Mouse (Mus musculus) forebrain, embryonic 14.5 days (tissue): Measurements from ENCODE around the gene Rnase12. TPM values are rescaled to one million over a fixed set of nuclear protein-coding genes. Genes with fewer than 3 reads are reported as not detected.

Source experiments
- ATAC-seq: fragments of 200-750 bp; cut with Nextera tagmentation; 2 replicates; pipeline ENCODE4 v1.8.0; 2017; ENCODE audit warnings: mild to moderate bottlenecking, moderate library complexity
- DNase-seq: peaks from one replicate; pipeline ENCODE4 v3.0.0-alpha.2; 2015; ENCODE audit warnings: low spot score
- H3K27ac ChIP-seq: fragments of 300-500 bp; sonication (generic); 2 replicates; pipeline ENCODE4 v1.5.1; 2014; ENCODE audit warnings: low read depth, mild to moderate bottlenecking, control low read depth, low read length, moderate library complexity
- H3K27me3 ChIP-seq: fragments of 300-500 bp; sonication (generic); replicated peaks from 2 replicates; pipeline ENCODE4 v1.6.1; 2014; ENCODE audit warnings: low read length, control low read depth, mixed read lengths; ENCODE audit not compliant: control insufficient read depth, insufficient read depth
- H3K36me3 ChIP-seq: fragments of 300-500 bp; sonication (generic); 2 replicates; pipeline ENCODE4 v1.6.1; 2014; ENCODE audit warnings: low read length, control low read depth; ENCODE audit not compliant: control insufficient read depth, insufficient read depth
- H3K4me1 ChIP-seq: fragments of 300-500 bp; sonication (generic); 2 replicates; pipeline ENCODE4 v1.6.1; 2014; ENCODE audit warnings: antibody characterized with exemption, low read length, control low read depth; ENCODE audit not compliant: control insufficient read depth, insufficient read depth
- H3K4me2 ChIP-seq: fragments of 300-500 bp; sonication (generic); 2 replicates; pipeline ENCODE4 v1.6.1; 2014; ENCODE audit warnings: mild to moderate bottlenecking, control low read depth, low read length
- H3K4me3 ChIP-seq: fragments of 300-500 bp; sonication (generic); 2 replicates; pipeline ENCODE4 v1.5.1; 2014; ENCODE audit warnings: low read depth, low read length, control low read depth
- H3K9ac ChIP-seq: fragments of 300-500 bp; sonication (generic); 2 replicates; pipeline ENCODE4 v1.6.1; 2014; ENCODE audit warnings: mild to moderate bottlenecking, low read length, control low read depth, moderate library complexity
- H3K9me3 ChIP-seq: fragments of 300-500 bp; sonication (generic); replicated peaks from 2 replicates; pipeline ENCODE4 v1.6.1; 2016; ENCODE audit warnings: low read length, control low read depth, mixed read lengths; ENCODE audit not compliant: control insufficient read depth
- WGBS: fragments of 180-500 bp; shearing (Covaris S2); extraction: QIAGEN DNeasy Blood & Tissue Kit; methylation state at CpG from one replicate; pipeline ENCODE4 v1.1.7; 2014; 5-methylcytosine and 5-hydroxymethylcytosine counted together
- polyA plus RNA-seq: library from polyadenylated mRNA; unstranded; fragments of >200 nt; fragmentation: Nextera tagmentation; extraction: Ambion mirVana; gene quantifications from 2 replicates; pipeline ENCODE4 v1.2.1, GENCODE M21; 2014

Rnase12 gene
- polyA plus RNA-seq, 1 experiment from 2014 or later, result not detected

- no peaks in the 10 kb centered on the region for H3K27me3 ChIP-seq
- WGBS, result 66% methylated on average over 5 of the region's 5 CpGs
- DNase-seq, result peak; percentile 23
- no peak overlapping the region for H3K4me3 ChIP-seq
- no peaks in the 10 kb centered on the region for H3K36me3 ChIP-seq
- ATAC-seq, result no peak
- H3K4me1 ChIP-seq, result no peaks in the 10 kb centered on the region
- no peak overlapping the region for H3K27ac ChIP-seq
- no peak overlapping the region for H3K9ac ChIP-seq
- H3K9me3 ChIP-seq, result no peaks in the 10 kb centered on the region
- no peak overlapping the region for H3K4me2 ChIP-seq
Measured at GRCm38 (mm10) chr14:51094096-51094875, 36.8 kb upstream of the Rnase12 start.

GRCm38 (mm10) chr14:51093496-51093895 is 36.0 kb upstream of the Rnase12 start:
- WGBS, result 33% methylated on average over 3 of the region's 3 CpGs

GRCm38 (mm10) chr14:51092073-51092620 is 34.7 kb upstream of the Rnase12 start:
- ATAC-seq, result no peak

More at GRCm38 (mm10) chr14:51093496-51093895, 36.0 kb upstream of the Rnase12 start:
- no peak overlapping the region for H3K4me2 ChIP-seq
- no peak overlapping the region for H3K4me3 ChIP-seq
- H3K36me3 ChIP-seq, result no peaks in the 10 kb centered on the region
- DNase-seq, result no peak
- no peak overlapping the region for H3K27ac ChIP-seq
- H3K27me3 ChIP-seq, result no peaks in the 10 kb centered on the region
- H3K9me3 ChIP-seq, result no peaks in the 10 kb centered on the region
- H3K9ac ChIP-seq, result no peak overlapping the region
- ATAC-seq, result no peak
- H3K4me1 ChIP-seq, result no peaks in the 10 kb centered on the region

GRCm38 (mm10) chr14:51090921-51091900 is 33.8 kb upstream of the Rnase12 start, which contains the start of the genes Rnase4 and Ang:
Gene Rnase4, plus strand, starts transcription at chr14:51091077.
Gene Ang, plus strand, starts transcription at chr14:51091150.
- Histone ChIP-seq H3K27me3 (no peaks in the 10 kb centered on the region), H3K4me3 (peak within 1 kb of the TSS; percentile 57), H3K36me3 (no peaks in the 10 kb centered on the region), H3K27ac (peak within 1 kb of the TSS; percentile 66), H3K9me3 (no peaks in the 10 kb centered on the region), H3K4me2 (peak within 1 kb of the TSS; percentile 63), H3K9ac (peak within 1 kb of the TSS; percentile 56), H3K4me1 (no peaks in the 10 kb centered on the region)
- 6% methylated on average over 33 of the region's 33 CpGs for WGBS
- DNase-seq (peak; percentile 51), ATAC-seq (0 out of 2 replicates have a peak, but pooled peaks have one; percentile 11)

More at GRCm38 (mm10) chr14:51092073-51092620, 34.7 kb upstream of the Rnase12 start:
- WGBS, result 45% methylated on average over 8 of the region's 8 CpGs
- Histone ChIP-seq H3K9ac (no peak overlapping the region), H3K27ac (no peak overlapping the region), H3K4me2 (peak overlapping the region; percentile 63), H3K4me3 (peak overlapping the region; percentile 57; the same call in 1 of the 2 replicates), H3K27me3 (no peaks in the 10 kb centered on the region), H3K9me3 (no peaks in the 10 kb centered on the region), H3K36me3 (no peaks in the 10 kb centered on the region), H3K4me1 (no peaks in the 10 kb centered on the region)
- DNase-seq, result no peak

GRCm38 (mm10) chr14:51090077-51090781 is 32.8 kb upstream of the Rnase12 start:
- WGBS, result 0% methylated on average over 27 of the region's 27 CpGs
- DNase-seq, result peak; percentile 86
- no peaks in the 10 kb centered on the region for H3K36me3 ChIP-seq
- peak overlapping the region; percentile 57 for H3K4me3 ChIP-seq
- H3K27me3 ChIP-seq, result no peaks in the 10 kb centered on the region
- H3K4me2 ChIP-seq, result peak overlapping the region; percentile 63
- H3K4me1 ChIP-seq, result no peaks in the 10 kb centered on the region
- no peaks in the 10 kb centered on the region for H3K9me3 ChIP-seq
- peak; percentile 54 for ATAC-seq
- peak overlapping the region; percentile 56 for H3K9ac ChIP-seq
- H3K27ac ChIP-seq, result peak overlapping the region; percentile 66

- no peaks in the 10 kb centered on the region for H3K9me3 ChIP-seq
- peak overlapping the region; percentile 57 for H3K4me3 ChIP-seq
- WGBS, result 0% methylated on average over 15 of the region's 15 CpGs
- no peaks in the 10 kb centered on the region for H3K36me3 ChIP-seq
- H3K9ac ChIP-seq, result peak overlapping the region; percentile 56
- ATAC-seq, result no peak
- no peaks in the 10 kb centered on the region for H3K27me3 ChIP-seq
- H3K4me2 ChIP-seq, result peak overlapping the region; percentile 63
- no peak for DNase-seq
- H3K27ac ChIP-seq, result peak overlapping the region; percentile 66; the same call in 1 of the 2 replicates
- no peaks in the 10 kb centered on the region for H3K4me1 ChIP-seq
Measured at GRCm38 (mm10) chr14:51089674-51090076, 32.2 kb upstream of the Rnase12 start.

- Histone ChIP-seq H3K4me2 (peak overlapping the region; percentile 63), H3K9me3 (no peaks in the 10 kb centered on the region), H3K4me1 (no peaks in the 10 kb centered on the region), H3K27ac (0 out of 2 replicates have a peak overlapping the region, but pooled peaks have one; percentile 45), H3K4me3 (peak overlapping the region; percentile 57), H3K36me3 (no peaks in the 10 kb centered on the region), H3K27me3 (no peaks in the 10 kb centered on the region; the same call in 1 of the 2 replicates), H3K9ac (peak overlapping the region; percentile 57)
- DNase-seq (peak; percentile 98), ATAC-seq (peak; percentile 95)
- WGBS, result under 1% methylated on average over 34 of the region's 34 CpGs
Measured at GRCm38 (mm10) chr14:51088970-51089673, 31.7 kb upstream of the Rnase12 start.
